Mouse (Mus musculus) Patski (cell line): ENCODE measurements around the gene Cd37. TPM values are rescaled to one million over a fixed set of nuclear protein-coding genes. Genes with fewer than 3 reads are reported as not detected.

Experiments
- ATAC-seq: fragments of 100-300 bp; one replicate; pipeline ENCODE4 v1.8.0; 2021
- CTCF ChIA-PET: fragments of 350-600 bp; sonication (Branson Sonifier 250); formaldehyde crosslinking; loops from one replicate; lab custom pipeline; 2022; ENCODE audit warnings: inconsistent platforms; lab: Charles Lee
- POLR2A ChIA-PET: fragments of 350-600 bp; sonication (Branson Sonifier 250); formaldehyde crosslinking; loops from one replicate; lab custom pipeline; 2022; ENCODE audit warnings: antibody characterized with exemption, inconsistent platforms; lab: Charles Lee
- DNase-seq: peaks from one replicate; pipeline ENCODE4 v3.0.0-alpha.2; 2011; ENCODE audit warnings: low read depth, low spot score
- H3K27me3 ChIP-seq: fragments of 371-371 bp; one replicate; pipeline ENCODE4 v1.5.1; 2021
- CTCF ChIP-seq: fragments of 100-300 bp; IDR thresholded peaks from one replicate; pipeline ENCODE4 v1.5.1; 2021
- in situ Hi-C: fragments of 300-500 bp; cut with MboI; formaldehyde crosslinking; loops from 3 replicates; pipeline ENCODE4 v1.11.1; 2018; ENCODE audit warnings: low pct_unique_long_range_greater_than_20kb, mixed read lengths
- polyA plus RNA-seq: library from polyadenylated mRNA; unstranded; gene quantifications from one replicate; pipeline ENCODE4 v1.2.3, GENCODE M21; 2021

Gene Cd37
- polyA plus RNA-seq, 1 experiment from 2014 or later = 0.81 TPM

DNA sequence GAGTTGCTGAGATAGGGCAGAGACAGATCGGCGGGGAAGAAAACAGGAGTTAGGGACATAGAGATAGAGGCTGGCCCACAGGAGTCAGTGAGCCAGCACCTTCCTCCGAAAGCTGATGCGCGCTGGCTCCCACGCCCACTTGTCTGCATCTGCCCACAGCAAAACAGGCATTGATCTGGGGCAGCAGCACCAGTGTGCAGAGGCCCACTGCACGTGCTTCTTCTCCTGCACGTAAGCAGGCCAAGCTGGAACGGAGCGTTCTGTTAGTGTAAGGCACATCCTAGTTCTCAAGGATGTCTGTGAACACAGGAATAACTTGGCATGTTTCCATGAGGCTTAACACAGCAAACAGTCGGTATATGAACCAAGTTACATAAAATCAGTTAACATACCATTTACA lies 40.0 kb downstream of the Cd37 start:
- in situ Hi-C loops = no loop called here

DNA sequence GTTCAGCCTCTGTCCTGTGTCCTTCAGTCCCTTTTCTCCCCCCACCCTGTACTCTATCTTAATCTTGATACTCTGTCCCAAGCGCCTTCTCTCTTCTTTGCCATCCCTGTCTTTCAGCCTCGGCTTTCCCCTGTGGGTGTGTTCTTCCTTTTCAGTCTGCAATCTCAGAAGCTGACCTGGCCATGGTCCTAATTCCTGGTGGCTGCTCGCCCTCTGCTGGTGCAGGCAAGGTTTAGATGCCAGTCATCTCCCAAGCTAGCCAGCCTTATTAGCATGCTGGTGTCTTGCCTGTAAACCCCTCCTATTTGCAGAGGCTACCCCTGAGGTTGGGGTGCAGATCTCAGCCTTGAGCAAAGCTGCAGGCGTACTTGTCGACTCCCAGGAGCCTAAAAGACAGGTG lies 40.5 kb downstream of the Cd37 start:
- DNase-seq = no peak
- POLR2A ChIA-PET = no interaction called here
- in situ Hi-C loops = no loop called here
- ATAC-seq = peak; percentile 22
- no peak for TF ChIP-seq CTCF
- CTCF ChIA-PET = interaction anchor here (1.0 to 5.1 kb wide), 6 partner anchors 9 to 41 kb away, joined by 4 to 30 read pairs (median 4); no protein-coding TSS in a partner anchor
- H3K27me3 ChIP-seq = peaks cover 32% of the 10 kb centered on the region

More for the DNA sequence above, 40.0 kb downstream of the Cd37 start:
- ATAC-seq (no peak), DNase-seq (no peak)
- peaks cover 29% of the 10 kb centered on the region for H3K27me3 ChIP-seq
- ChIA-PET CTCF (interaction anchor here (1.0 to 5.1 kb wide), 6 partner anchors 9 to 41 kb away, joined by 4 to 30 read pairs (median 4); no protein-coding TSS in a partner anchor), POLR2A (interaction anchor here (0.6 kb wide), 1 partner anchor 17 kb away, joined by 3 read pairs; the partner anchor contains the start of gene Tead2)
- TF ChIP-seq CTCF = no peak

GRCm38 (mm10) chr7:45196994-45197393 lies 41.9 kb downstream of the Cd37 start:
- in situ Hi-C loops = no loop called here
- POLR2A ChIA-PET = no interaction called here
- DNase-seq (no peak), ATAC-seq (no peak)
- no peak for TF ChIP-seq CTCF
- CTCF ChIA-PET = interaction anchor here (1.8 to 5.1 kb wide), 2 partner anchors 32 to 35 kb away, joined by 6 to 30 read pairs; no protein-coding TSS in a partner anchor
- peaks cover 33% of the 10 kb centered on the region for H3K27me3 ChIP-seq

- TF ChIP-seq CTCF = no peak
- H3K27me3 ChIP-seq = peaks cover 33% of the 10 kb centered on the region
- ChIA-PET CTCF (interaction anchor here (5.1 kb wide), 1 partner anchor 34 kb away, joined by 30 read pairs; no protein-coding TSS in a partner anchor), POLR2A (no interaction called here)
- DNase-seq = no peak
- in situ Hi-C loops = no loop called here
- no peak for ATAC-seq
Observed at GRCm38 (mm10) chr7:45196176-45196535, 42.8 kb downstream of the Cd37 start.

DNA sequence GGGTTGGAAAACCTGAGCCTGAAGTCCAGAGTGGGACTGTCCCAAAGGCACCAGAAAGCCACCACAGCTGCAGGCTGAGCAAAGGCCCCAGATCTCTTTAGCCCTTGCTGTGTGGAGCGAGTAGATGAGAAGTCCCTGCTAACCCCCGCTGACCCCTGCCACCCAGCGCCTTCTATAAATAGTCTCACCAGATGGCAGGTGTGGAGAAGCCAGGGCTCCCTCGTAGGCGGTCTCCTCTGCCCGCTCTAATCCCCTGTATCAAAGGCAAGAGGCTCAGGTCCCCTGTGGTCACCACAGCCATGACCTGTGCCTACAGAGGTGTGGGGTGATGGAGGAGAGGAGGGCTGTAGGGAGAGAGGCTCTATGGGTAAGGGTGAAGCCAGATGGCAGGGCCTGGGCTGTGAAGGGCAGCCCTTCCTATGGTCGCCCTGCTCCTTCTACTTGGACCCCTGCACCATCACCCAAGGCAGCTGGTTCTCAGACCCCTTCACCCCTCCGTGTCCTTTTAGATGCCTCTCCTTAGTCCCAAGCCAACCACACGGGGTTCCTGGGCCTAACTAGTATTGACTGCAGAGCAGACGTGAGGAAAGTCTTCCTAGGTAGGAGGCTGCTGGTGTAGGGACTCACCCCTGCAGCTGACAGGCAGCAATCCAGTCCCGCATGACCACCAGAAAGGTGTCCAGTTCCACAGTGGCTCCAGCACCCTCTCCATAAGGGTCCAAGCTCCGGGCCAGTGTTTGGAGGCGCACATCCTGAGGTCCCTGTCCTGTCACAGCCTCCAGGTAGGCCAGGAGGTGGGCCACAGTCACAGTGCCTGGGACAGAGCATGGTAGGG lies 43.4 kb downstream of the Cd37 start:
- DNase-seq = no peak
- no peak for ATAC-seq
- CTCF ChIA-PET = no interaction called here
- no peak for TF ChIP-seq CTCF
- H3K27me3 ChIP-seq = peaks cover 36% of the 10 kb centered on the region
- in situ Hi-C loops = no loop called here
- POLR2A ChIA-PET = no interaction called here

GRCm38 (mm10) chr7:45193871-45194785 lies 44.8 kb downstream of the Cd37 start:
- in situ Hi-C loops = no loop called here
- DNase-seq (no peak), ATAC-seq (no peak)
- ChIA-PET POLR2A (interaction anchor here (2.1 kb wide), 1 partner anchor 12 kb away, joined by 5 read pairs; no protein-coding TSS in a partner anchor), CTCF (interaction anchor here (0.9 to 2.7 kb wide), 2 partner anchors 32 kb away, joined by 8 read pairs; no protein-coding TSS in a partner anchor)
- peaks cover 43% of the 10 kb centered on the region for H3K27me3 ChIP-seq
- TF ChIP-seq CTCF = no peak

DNA sequence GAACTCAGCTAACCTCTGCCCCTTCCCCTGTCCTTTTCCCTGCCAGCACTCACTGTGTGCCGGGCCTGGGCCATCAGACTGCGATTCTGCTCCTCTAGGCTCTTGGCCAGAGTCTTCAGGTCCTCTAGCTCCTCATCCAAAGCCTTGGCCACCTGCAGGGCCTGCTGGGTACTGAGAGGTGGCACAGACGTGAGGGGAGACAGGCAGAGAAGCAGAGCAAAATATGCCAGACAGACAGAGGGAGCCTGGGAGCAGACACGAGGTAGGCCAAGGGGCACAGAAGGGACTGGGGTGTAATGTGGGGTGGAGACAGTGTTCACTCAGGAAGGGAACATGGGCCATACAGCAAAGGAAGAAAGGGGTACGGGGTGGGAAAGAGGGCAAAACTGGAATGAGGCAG lies 45.5 kb downstream of the Cd37 start:
- in situ Hi-C loops = no loop called here
- H3K27me3 ChIP-seq = peaks cover 47% of the 10 kb centered on the region
- ATAC-seq (no peak), DNase-seq (no peak)
- TF ChIP-seq CTCF = no peak
- POLR2A ChIA-PET = interaction anchor here (2.1 kb wide), 1 partner anchor 11 kb away, joined by 5 read pairs; no protein-coding TSS in a partner anchor
- CTCF ChIA-PET = interaction anchor here (2.7 kb wide), 1 partner anchor 31 kb away, joined by 8 read pairs; no protein-coding TSS in a partner anchor

DNA sequence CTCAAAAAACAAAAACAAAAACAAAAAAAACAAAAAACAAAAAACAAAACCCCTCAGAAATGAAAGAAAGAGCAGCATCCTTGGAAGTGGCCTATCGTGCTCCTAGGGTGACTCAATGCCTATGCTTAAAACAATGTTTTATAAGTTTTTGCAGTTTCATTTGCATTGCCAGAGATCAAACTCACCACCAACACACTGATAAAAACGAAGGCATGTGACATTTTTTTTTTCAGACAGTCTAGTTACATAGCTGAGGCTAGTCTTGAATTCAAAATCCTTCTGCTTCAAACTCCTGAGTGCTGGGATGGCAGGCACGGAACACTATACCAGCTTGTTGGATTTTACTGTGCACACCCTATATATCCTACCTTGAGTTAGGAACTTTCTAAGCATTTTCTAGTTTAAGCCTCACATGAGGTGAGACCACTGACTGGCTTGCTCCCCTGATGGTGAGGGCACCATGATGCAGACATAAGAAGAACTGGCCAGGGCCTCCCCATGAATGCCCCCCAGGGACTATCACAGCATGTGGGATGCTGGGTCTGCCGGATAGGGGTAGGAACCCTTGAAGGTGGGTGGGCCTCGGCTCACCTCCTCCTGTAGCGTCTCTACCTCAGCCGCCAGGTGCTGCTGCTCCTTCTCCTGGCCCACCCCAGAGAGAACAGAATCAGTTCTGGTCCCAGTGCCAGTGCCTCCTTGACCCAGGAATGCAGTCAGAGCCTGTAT lies 46.2 kb downstream of the Cd37 start:
- POLR2A ChIA-PET = interaction anchor here (2.1 kb wide), 1 partner anchor 10 kb away, joined by 5 read pairs; no protein-coding TSS in a partner anchor
- ATAC-seq (no peak), DNase-seq (no peak)
- CTCF ChIA-PET = interaction anchor here (2.7 kb wide), 1 partner anchor 31 kb away, joined by 8 read pairs; no protein-coding TSS in a partner anchor
- in situ Hi-C loops = no loop called here
- H3K27me3 ChIP-seq = peaks cover 49% of the 10 kb centered on the region
- no peak for TF ChIP-seq CTCF

- ATAC-seq (no peak), DNase-seq (no peak)
- in situ Hi-C loops = no loop called here
- ChIA-PET POLR2A (no interaction called here), CTCF (interaction anchor here (2.7 kb wide), 1 partner anchor 30 kb away, joined by 8 read pairs; no protein-coding TSS in a partner anchor)
- no peak for TF ChIP-seq CTCF
- H3K27me3 ChIP-seq = peaks cover 44% of the 10 kb centered on the region
Observed at GRCm38 (mm10) chr7:45191803-45192363, 47.0 kb downstream of the Cd37 start.
